In the genomic region with DNA sequence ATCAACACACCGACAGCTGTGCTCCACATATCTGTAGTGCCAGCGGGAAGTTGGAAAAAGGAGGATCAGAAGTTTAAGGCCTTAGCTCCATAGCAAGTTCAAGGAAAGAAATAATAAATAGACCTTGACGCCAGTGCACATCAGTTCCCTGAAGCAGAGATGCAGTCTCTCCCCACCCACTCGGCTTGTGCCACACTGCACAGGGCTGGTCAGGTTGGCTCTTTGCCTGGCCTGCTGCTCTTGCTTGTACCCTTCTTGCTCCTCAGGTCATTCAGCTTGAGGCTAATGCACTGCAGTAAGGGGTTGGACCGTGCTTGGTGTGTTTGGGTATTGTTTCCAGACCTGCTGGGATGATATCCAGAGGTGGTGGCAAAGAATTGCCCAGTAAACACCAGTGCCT, we compare ENCODE assay signal across 19 mouse cellular contexts. TPM values are rescaled to one million over a fixed set of nuclear protein-coding genes. Genes with fewer than 3 reads are reported as not detected.
DNase-seq lines count a peak whose midpoint lies in the region.
"Had no signal": no experiment of that assay in that cellular context is flagged by ENCODE, and none has a peak within 500 bp of the region (broad histone marks: within the 10 kb centered on the region; RNA-seq: fewer than 3 reads in every experiment).

No protein-coding gene starts in this region.

- H3K36me3 ChIP-seq in macrophage (ENCODE audit: inconsistent target): peaks cover 36% of the 10 kb centered on the region
- H3K36me3 ChIP-seq: neural tube, embryonic 15.5 days had no signal

- intact Hi-C loops in left cerebral cortex, postnatal 4 days (cut with DNase I): no loop called here
- intact Hi-C loops in left cerebral cortex, postnatal 10 days (cut with DNase I): no loop called here

- H3K4me3 ChIP-seq in macrophage (ENCODE audit: inconsistent target): no peak overlapping the region
- H3K4me3 ChIP-seq: embryonic facial prominence, embryonic 12.5 days; heart, adult 2 months; layer of hippocampus, adult 2 months; midbrain, embryonic 10.5 days; neural tube, embryonic 15.5 days had no signal

- 74% methylated on average over 5 of the region's 5 CpGs for WGBS in macrophage (ENCODE audit: missing documents)

- peak; percentile 31 to 58 for DNase-seq in cerebellum, postnatal 14 days
- no peak for DNase-seq in cerebellum, adult 18-20 months
- peak; percentile 39 for DNase-seq in left cerebral cortex, postnatal 4 days
- DNase-seq in left cerebral cortex, postnatal 10 days (ENCODE audit: extremely low spot score in 1 of 2, low spot score in 2 of 2): no peak
- DNase-seq in ovary, postnatal 36 days (ENCODE audit: low spot score): peak; percentile 33
- DNase-seq in ovary, postnatal 10 days (ENCODE audit: low spot score): no peak
- DNase-seq in adrenal gland, postnatal 25 days: no peak
- DNase-seq: adrenal gland, postnatal 14 days; gastrocnemius, postnatal 25 days; heart, adult 2 months; kidney, postnatal 25 days; lung, adult 2 months; retina, postnatal 1 day; right cerebral cortex, postnatal 25 days had no signal

- peaks cover 46% of the 10 kb centered on the region; the same call in 1 of the 2 replicates for H3K79me2 ChIP-seq in macrophage (ENCODE audit: inconsistent target)

- H3K27ac ChIP-seq in macrophage: peak overlapping the region; percentile 73; the same call in 1 of the 2 replicates
- H3K27ac ChIP-seq: embryonic facial prominence, embryonic 12.5 days; heart, adult 2 months; layer of hippocampus, adult 2 months; midbrain, embryonic 10.5 days; neural tube, embryonic 15.5 days had no signal

RNA-seq across cellular contexts. Expression of gene Milr1, which starts 9.5 kb away (rescaled TPM):
- under 1 TPM; 0.56 to 0.93 TPM for total RNA-seq in left cerebral cortex, postnatal 4 days (2021)
- total RNA-seq in left cerebral cortex, postnatal 10 days (2021): 1 to 10 TPM in 1 of 2 experiments, under 1 TPM in 1; 0.45 to 1.1 TPM
- 10 to 100 TPM; 11.4 to 83.2 (median 42.8) TPM for total RNA-seq in macrophage (2018; cell fraction: chromatin; rRNA removed)
- 100 to 1,000 TPM in 13 of 26 experiments, 10 to 100 TPM in 13; 62.8 to 212 (median 131) TPM for total RNA-seq in macrophage (2018; cell fraction: cytosol; rRNA removed)
- 100 to 1,000 TPM in 2 of 26 experiments, 10 to 100 TPM in 24; 26.9 to 124 (median 69.1) TPM for total RNA-seq in macrophage (2018; cell fraction: nucleus; rRNA removed)
- 97.9 to 163 TPM (median 103 TPM) in 3 replicates for polyA plus RNA-seq in macrophage (2018)
- 0.52 and 0.71 TPM in 2 replicates for total RNA-seq in adrenal gland, postnatal 25 days (2021)
- total RNA-seq: gastrocnemius, postnatal 25 days; layer of hippocampus, adult 2 months had no signal

RNA-seq across cellular contexts. Expression of gene Pecam1, which starts 10.1 kb away (rescaled TPM):
- total RNA-seq in left cerebral cortex, postnatal 4 days (2021): 10 to 100 TPM; 17.7 TPM
- total RNA-seq in left cerebral cortex, postnatal 10 days (2021): 10 to 100 TPM; 19.7 to 20.1 TPM
- 1 to 10 TPM in 25 of 26 experiments, under 1 TPM in 1; 0.84 to 9.0 (median 2.4) TPM for total RNA-seq in macrophage (2018; cell fraction: chromatin; rRNA removed)
- total RNA-seq in macrophage (2018; cell fraction: cytosol; rRNA removed): 1 to 10 TPM in 13 of 26 experiments, under 1 TPM in 13; 0.47 to 4.9 (median 1.2) TPM
- total RNA-seq in macrophage (2018; cell fraction: nucleus; rRNA removed): 1 to 10 TPM; 1.2 to 7.4 (median 3.1) TPM
- polyA plus RNA-seq in macrophage (2018): 0.71 to 1.5 TPM (median 0.98 TPM) in 3 replicates
- 76.1 and 90.7 TPM in 2 replicates for total RNA-seq in adrenal gland, postnatal 25 days (2021)

RNA-seq across cellular contexts. Expression of gene Polg2, which starts 18.8 kb away (rescaled TPM):
- total RNA-seq in left cerebral cortex, postnatal 4 days (2021): 1 to 10 TPM; 5.2 to 6.2 TPM
- 1 to 10 TPM; 4.1 to 4.6 TPM for total RNA-seq in left cerebral cortex, postnatal 10 days (2021)
- 10 to 100 TPM in 16 of 26 experiments, 1 to 10 TPM in 10; 1.9 to 90.8 (median 16.4) TPM for total RNA-seq in macrophage (2018; cell fraction: chromatin; rRNA removed)
- total RNA-seq in macrophage (2018; cell fraction: cytosol; rRNA removed): 1 to 10 TPM in 20 of 26 experiments, under 1 TPM in 6; 0.62 to 3.6 (median 1.8) TPM
- 10 to 100 TPM in 12 of 26 experiments, 1 to 10 TPM in 14; 1.7 to 24.1 (median 9.8) TPM for total RNA-seq in macrophage (2018; cell fraction: nucleus; rRNA removed)
- 1.2 to 4.5 TPM (median 1.9 TPM) in 3 replicates for polyA plus RNA-seq in macrophage (2018)
- total RNA-seq in adrenal gland, postnatal 25 days (2021): 7.1 and 8.4 TPM in 2 replicates

RNA-seq across cellular contexts. Expression of gene Ddx5, which starts 28.5 kb away (rescaled TPM):
- 100 to 1,000 TPM; 737 to 784 TPM for total RNA-seq in left cerebral cortex, postnatal 4 days (2021)
- total RNA-seq in left cerebral cortex, postnatal 10 days (2021): 100 to 1,000 TPM; 607 to 644 TPM
- 1,000 to 10,000 TPM; 1,977 to 3,563 (median 2,658) TPM for total RNA-seq in macrophage (2018; cell fraction: chromatin; rRNA removed)
- 100 to 1,000 TPM; 341 to 915 (median 562) TPM for total RNA-seq in macrophage (2018; cell fraction: cytosol; rRNA removed)
- total RNA-seq in macrophage (2018; cell fraction: nucleus; rRNA removed): 1,000 to 10,000 TPM; 1,291 to 2,429 (median 1,755) TPM
- polyA plus RNA-seq in macrophage (2018): 399 to 726 TPM (median 627 TPM) in 3 replicates
- 703 and 926 TPM in 2 replicates for total RNA-seq in adrenal gland, postnatal 25 days (2021)

RNA-seq across cellular contexts. Expression of gene Cep95, which starts 28.5 kb away (rescaled TPM):
- total RNA-seq in left cerebral cortex, postnatal 4 days (2021): 10 to 100 TPM; 14.6 to 19.6 TPM
- total RNA-seq in left cerebral cortex, postnatal 10 days (2021): 10 to 100 TPM in 1 of 2 experiments, 1 to 10 TPM in 1; 8.7 to 10.3 TPM
- total RNA-seq in macrophage (2018; cell fraction: chromatin; rRNA removed): 100 to 1,000 TPM in 5 of 26 experiments, 10 to 100 TPM in 21; 11.3 to 128 (median 74.8) TPM
- total RNA-seq in macrophage (2018; cell fraction: cytosol; rRNA removed): 10 to 100 TPM in 3 of 26 experiments, 1 to 10 TPM in 23; 1.9 to 11.0 (median 8.5) TPM
- 10 to 100 TPM; 10.9 to 88.9 (median 37.9) TPM for total RNA-seq in macrophage (2018; cell fraction: nucleus; rRNA removed)
- 6.7 to 17.1 TPM (median 14.3 TPM) in 3 replicates for polyA plus RNA-seq in macrophage (2018)
- 10.5 and 14.7 TPM in 2 replicates for total RNA-seq in adrenal gland, postnatal 25 days (2021)

Comparison
In these comparisons a context has a peak if more than half of its experiments do, and no peak if none do; other contexts are left out.
1. DNase-seq: peak in cerebellum, postnatal 14 days (2 of 2), left cerebral cortex, postnatal 4 days (single experiment) and ovary, postnatal 36 days (single experiment); none in cerebellum, adult 18-20 months (0 of 2), left cerebral cortex, postnatal 10 days (0 of 2), ovary, postnatal 10 days (single experiment) and adrenal gland, postnatal 25 days (single experiment).